Mouse (Mus musculus) erythroblast, embryonic 14.5 days (primary cell): ENCODE measurements around the gene Ccdc153.

Source experiments
- GATA1 ChIP-seq: IDR thresholded peaks from 2 replicates; pipeline ENCODE4 v1.6.1; 2012; ENCODE audit warnings: low read length, inconsistent platforms, mixed read lengths
- TAL1 ChIP-seq: IDR thresholded peaks from 3 replicates; pipeline ENCODE4 v1.6.1; 2012; ENCODE audit warnings: low read length, inconsistent platforms, mixed read lengths

- TF ChIP-seq TAL1 (no peak), GATA1 (no peak)
Observed at GRCm38 (mm10) chr9:44250445-44250844, 10.0 kb downstream of the Ccdc153 start.
